Mouse (Mus musculus): ENCODE measurements at regions not wholly inside any gene's neighbourhood (a gene's known extent, or its start where the extent isn't known, plus 50 kb on each side); places are given as distances from the start of the nearest gene placed in this dataset.

- TF ChIP-seq MAX (IDR thresholded peaks at IDR 0.05; ENCODE audit: low read length) (no peak), TCF12 (IDR thresholded peaks at IDR 0.05; ENCODE audit: low read depth, low read length) (no peak), POLR2A (IDR thresholded peaks at IDR 0.05; ENCODE audit: low read depth, low read length) (no peak), ELF1 (IDR thresholded peaks at IDR 0.05; ENCODE audit: low read depth, low read length) (no peak), CTCF (conservative IDR thresholded peaks at IDR 0.05 in 1 of 2, IDR thresholded peaks at IDR 0.05 in 1 of 2; ENCODE audit: low read depth in 2 of 2, low read length in 2 of 2) (no peak)
These were observed 128.5 kb upstream of the Arhgap20 start for GRCm38 (mm10) chr9:51636559-51637127.
